Mouse (Mus musculus): ENCODE measurements around the gene Btbd35f23. TPM values are rescaled to one million over a fixed set of nuclear protein-coding genes. Genes with fewer than 3 reads are reported as not detected.

Gene Btbd35f23
- not detected for total RNA-seq (2023)

DNA sequence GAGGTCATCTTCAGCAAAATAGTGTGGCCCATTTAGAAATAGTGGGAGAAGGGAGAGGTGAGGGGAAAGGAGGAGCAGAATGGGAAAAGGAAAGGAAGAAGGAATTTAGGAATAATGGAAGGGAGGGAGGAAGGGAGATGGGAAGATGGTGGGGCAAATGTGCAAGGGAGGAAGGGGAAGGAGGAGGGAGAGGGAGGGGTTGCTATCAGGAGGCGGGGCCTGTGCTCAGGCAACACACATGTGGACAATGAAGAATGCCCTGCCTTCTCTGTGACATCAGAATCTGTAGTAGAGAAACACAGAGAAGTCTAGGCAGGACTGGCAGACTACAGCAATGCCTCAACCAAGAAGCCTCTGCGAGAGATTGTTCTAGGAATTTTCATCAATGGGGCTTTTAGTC is at the start of gene Btbd35f23:
TSS of gene Btbd35f23 (plus strand) at position 301 of the 400 bp plus-strand sequence.

Other genes starting within 250 kb of the Btbd35f23 start
- gene Btbd35f24, start 119.0 kb downstream of the Btbd35f23 start, total RNA-seq (2023), result not detected

Data from CD4-positive naive resting alpha-beta T cell, adult 57 days (primary cell).